ENCODE assay signal across 8 mouse cellular contexts in genomic region chr5:124093120-124093794, GRCm38 (mm10). TPM values are rescaled to one million over a fixed set of nuclear protein-coding genes. Genes with fewer than 3 reads are reported as not detected.
DNase-seq lines count a peak whose midpoint lies in the region; ATAC-seq lines count a peak whose summit lies in the region.

No protein-coding gene starts in this region.

- peaks cover 3% of the 10 kb centered on the region for H3K9me3 ChIP-seq in erythroblast, embryonic 14.5 days (ENCODE audit: control insufficient read depth, low read length)
- no peaks in the 10 kb centered on the region for H3K9me3 ChIP-seq in heart, embryonic 14.5 days (ENCODE audit: control insufficient read depth, low read length)

- peak overlapping the region; percentile 76 for H3K4me3 ChIP-seq in erythroblast, embryonic 14.5 days (replicated peaks)
- no peak overlapping the region for H3K4me3 ChIP-seq in heart, embryonic 14.5 days (ENCODE audit: control insufficient read depth in 1 of 2, insufficient read depth in 1 of 2, low read depth in 1 of 2, low read length in 2 of 2)

- peaks cover 40% of the 10 kb centered on the region for H3K36me3 ChIP-seq in erythroblast, embryonic 14.5 days (ENCODE audit: control insufficient read depth)
- no peaks in the 10 kb centered on the region for H3K36me3 ChIP-seq in heart, embryonic 14.5 days (ENCODE audit: control insufficient read depth, insufficient read depth, low read length)

- H3K9ac ChIP-seq in heart, embryonic 14.5 days (ENCODE audit: low read length), result 0 out of 2 replicates have a peak overlapping the region, but pooled peaks have one; percentile 2

- intact Hi-C loops in left cerebral cortex, postnatal 4 days (cut with DNase I), result no loop called here

- WGBS in heart, embryonic 14.5 days, result 66% methylated on average over 11 of the region's 11 CpGs

- peak; percentile 44 to 72 for DNase-seq in spleen, postnatal 4 days (ENCODE audit: low spot score in 2 of 2)
- no peak for DNase-seq in spleen, adult 12 weeks (ENCODE audit: low spot score)
- peak; percentile 53 for DNase-seq in left cerebral cortex, postnatal 4 days
- DNase-seq in telencephalon, adult 2 months (ENCODE audit: low read depth, low spot score), result peak; percentile 70

- no peaks in the 10 kb centered on the region; the same call in 1 of the 2 replicates for H3K27me3 ChIP-seq in erythroblast, embryonic 14.5 days (ENCODE audit: control insufficient read depth)
- peaks cover 8% of the 10 kb centered on the region; the same call in 1 of the 2 replicates for H3K27me3 ChIP-seq in heart, embryonic 14.5 days (ENCODE audit: control insufficient read depth, insufficient read depth, low read length)

- H3K4me1 ChIP-seq in erythroblast, embryonic 14.5 days (ENCODE audit: control insufficient read depth), result peaks cover 76% of the 10 kb centered on the region
- H3K4me1 ChIP-seq in heart, embryonic 14.5 days (ENCODE audit: control insufficient read depth in 2 of 2, insufficient read depth in 2 of 2, low read length in 2 of 2), result peaks cover 2 to 10% of the 10 kb centered on the region in 2 experiments; a peak in 1 of 4 replicates

- H3K27ac ChIP-seq in heart, embryonic 14.5 days (replicated peaks in 1 of 2; ENCODE audit: control insufficient read depth in 1 of 2, insufficient read depth in 1 of 2, low read depth in 2 of 2, low read length in 2 of 2), result no peak overlapping the region

- no peak overlapping the region for H3K4me2 ChIP-seq in heart, embryonic 14.5 days (ENCODE audit: low read length)

- no peak for ATAC-seq in erythroblast, adult 5-6 weeks (replicated peaks; ENCODE audit: low FRiP score, poor library complexity, severe bottlenecking)
- ATAC-seq in heart, embryonic 14.5 days (ENCODE audit: insufficient number of reproducible peaks, insufficient read depth, low FRiP score, low read depth), result no peak
- no peak for ATAC-seq in megakaryocyte, adult 5-6 weeks (ENCODE audit: poor library complexity, severe bottlenecking)

RNA-seq across cellular contexts. Expression of gene Abcb9, which starts 2.3 kb away (rescaled TPM):
- polyA plus RNA-seq in erythroblast, embryonic 14.5 days (2012), result 3.7 and 4.7 TPM in 2 replicates
- 13.8 and 15.5 TPM in 2 replicates for total RNA-seq in erythroblast, adult 5-6 weeks (2015; ENCODE audit: low replicate concordance)
- 19.1 and 23.4 TPM in 2 replicates for total RNA-seq in erythroblast, adult 5-6 weeks (2017; ENCODE audit: low replicate concordance)
- polyA plus RNA-seq in heart, embryonic 14.5 days (2014; fragmentation: Nextera tagmentation; extraction: Ambion mirVana), result 0.81 and 0.97 TPM in 2 replicates
- total RNA-seq in left cerebral cortex, postnatal 4 days (2021), result 10 to 100 TPM; 26.5 to 28.8 TPM
- total RNA-seq in megakaryocyte, adult 5-6 weeks (2015), result 0.62 and 1.4 TPM in 2 replicates
- total RNA-seq in megakaryocyte, adult 5-6 weeks (2017), result 0.12 and 1.3 TPM in 2 replicates

RNA-seq across cellular contexts. Expression of gene Ogfod2, which starts 18.8 kb away (rescaled TPM):
- 8.6 and 8.7 TPM in 2 replicates for polyA plus RNA-seq in erythroblast, embryonic 14.5 days (2012)
- 4.8 and 6.9 TPM in 2 replicates for total RNA-seq in erythroblast, adult 5-6 weeks (2015; ENCODE audit: low replicate concordance)
- total RNA-seq in erythroblast, adult 5-6 weeks (2017; ENCODE audit: low replicate concordance), result 13.9 and 19.9 TPM in 2 replicates
- polyA plus RNA-seq in heart, embryonic 14.5 days (2014; fragmentation: Nextera tagmentation; extraction: Ambion mirVana), result 15.0 and 15.6 TPM in 2 replicates
- 10 to 100 TPM; 32.5 to 34.1 TPM for total RNA-seq in left cerebral cortex, postnatal 4 days (2021)
- total RNA-seq in megakaryocyte, adult 5-6 weeks (2015), result 3.4 and 3.6 TPM in 2 replicates
- total RNA-seq in megakaryocyte, adult 5-6 weeks (2017), result 2.6 and 6.4 TPM in 2 replicates

RNA-seq across cellular contexts. Expression of gene Arl6ip4, which starts 22.6 kb away (rescaled TPM):
- polyA plus RNA-seq in erythroblast, embryonic 14.5 days (2012), result 14.6 and 17.3 TPM in 2 replicates
- total RNA-seq in erythroblast, adult 5-6 weeks (2015; ENCODE audit: low replicate concordance), result 18.4 and 22.9 TPM in 2 replicates
- total RNA-seq in erythroblast, adult 5-6 weeks (2017; ENCODE audit: low replicate concordance), result 12.2 and 65.1 TPM in 2 replicates
- 63.0 and 66.2 TPM in 2 replicates for polyA plus RNA-seq in heart, embryonic 14.5 days (2014; fragmentation: Nextera tagmentation; extraction: Ambion mirVana)
- total RNA-seq in left cerebral cortex, postnatal 4 days (2021), result 10 to 100 TPM; 58.1 to 59.9 TPM
- 45.4 and 53.0 TPM in 2 replicates for total RNA-seq in megakaryocyte, adult 5-6 weeks (2015)
- total RNA-seq in megakaryocyte, adult 5-6 weeks (2017), result 80.5 and 87.7 TPM in 2 replicates

Comparison
In these comparisons a context has a peak if more than half of its experiments do, and no peak if none do; other contexts are left out.
1. RNA of gene Abcb9, which starts 2.3 kb away (total RNA-seq): 26.5 to 28.8 TPM in left cerebral cortex, postnatal 4 days and 13.8 to 23.4 TPM in erythroblast, adult 5-6 weeks; 0.12 to 1.4 TPM in megakaryocyte, adult 5-6 weeks; every median in the first group is over 4 times any median in the second.